ENCODE assay signal across 30 mouse cellular contexts in genomic region chr6:12693239-12693638, GRCm38 (mm10). TPM values are rescaled to one million over a fixed set of nuclear protein-coding genes. Genes with fewer than 3 reads are reported as not detected.
A peak's percentile ranks its signal among the peaks of the same experiment; 100 is the strongest.
DNase-seq lines count a peak whose midpoint lies in the region; ATAC-seq and TF ChIP-seq lines count a peak whose summit lies in the region.
"Had no signal": no experiment of that assay in that cellular context is flagged by ENCODE, and none has a peak within 500 bp of the region (broad histone marks: within the 10 kb centered on the region; RNA-seq: fewer than 3 reads in every experiment).

No protein-coding gene starts in this region.

- H3K36me3 ChIP-seq in hindbrain, embryonic 12.5 days, result no peaks in the 10 kb centered on the region
- no peaks in the 10 kb centered on the region for H3K36me3 ChIP-seq in hindbrain, postnatal 0 days (ENCODE audit: insufficient read depth, low read length)
- no peaks in the 10 kb centered on the region for H3K36me3 ChIP-seq in midbrain, embryonic 16.5 days (ENCODE audit: control insufficient read depth, insufficient read depth, low read length)
- no peaks in the 10 kb centered on the region for H3K36me3 ChIP-seq in midbrain, embryonic 10.5 days
- H3K36me3 ChIP-seq: embryonic facial prominence, embryonic 10.5 days; embryonic facial prominence, embryonic 13.5 days; forebrain, embryonic 12.5 days; forebrain, embryonic 15.5 days; G1E; heart, embryonic 12.5 days; heart, embryonic 15.5 days; hindbrain, embryonic 15.5 days; intestine, embryonic 15.5 days had no signal

- TF ChIP-seq CTCF in hindbrain, postnatal 0 days (IDR thresholded peaks at IDR 0.05; ENCODE audit: low read depth), result no peak
- no peak for TF ChIP-seq CTCF in brain, embryonic 14.5 days (IDR thresholded peaks at IDR 0.05; ENCODE audit: borderline replicate concordance, extremely low read depth, insufficient read depth, insufficient read length)
- no peak for TF ChIP-seq CTCF in layer of hippocampus, adult 2 months (conservative IDR thresholded peaks at IDR 0.05)

- no peaks in the 10 kb centered on the region for H3K4me1 ChIP-seq in hindbrain, embryonic 12.5 days
- H3K4me1 ChIP-seq in hindbrain, postnatal 0 days (ENCODE audit: insufficient read depth, low read length), result no peaks in the 10 kb centered on the region
- no peaks in the 10 kb centered on the region for H3K4me1 ChIP-seq in midbrain, embryonic 16.5 days (ENCODE audit: control insufficient read depth, insufficient read depth, low read length)
- H3K4me1 ChIP-seq in midbrain, embryonic 10.5 days, result no peaks in the 10 kb centered on the region
- H3K4me1 ChIP-seq: embryonic facial prominence, embryonic 10.5 days; embryonic facial prominence, embryonic 13.5 days; forebrain, embryonic 12.5 days; forebrain, embryonic 15.5 days; heart, embryonic 12.5 days; heart, embryonic 15.5 days; hindbrain, embryonic 15.5 days; intestine, embryonic 15.5 days had no signal

- no peak for TF ChIP-seq POLR2A in brain, embryonic 14.5 days (IDR thresholded peaks at IDR 0.05; ENCODE audit: borderline replicate concordance, extremely low read depth, insufficient read depth, insufficient read length, poor library complexity, severe bottlenecking)

- H3K27me3 ChIP-seq in hindbrain, embryonic 12.5 days, result no peaks in the 10 kb centered on the region
- no peaks in the 10 kb centered on the region for H3K27me3 ChIP-seq in hindbrain, postnatal 0 days (ENCODE audit: insufficient read depth, low read length)
- no peaks in the 10 kb centered on the region for H3K27me3 ChIP-seq in midbrain, embryonic 16.5 days (ENCODE audit: control insufficient read depth, insufficient read depth, low read depth, low read length)
- H3K27me3 ChIP-seq in midbrain, embryonic 10.5 days (ENCODE audit: low read depth, poor library complexity, severe bottlenecking), result no peaks in the 10 kb centered on the region
- H3K27me3 ChIP-seq: CH12.LX; embryonic facial prominence, embryonic 13.5 days; forebrain, embryonic 12.5 days; forebrain, embryonic 15.5 days; heart, embryonic 12.5 days; heart, embryonic 15.5 days; hindbrain, embryonic 15.5 days; intestine, embryonic 15.5 days; Patski had no signal

- DNase-seq in hindbrain, postnatal 0 days (ENCODE audit: low spot score), result no peak
- no peak for DNase-seq in midbrain, embryonic 10.5 days (ENCODE audit: low spot score)
- peak; percentile 8 for DNase-seq in brain, embryonic 14.5 days (ENCODE audit: low read depth)
- DNase-seq in layer of hippocampus, adult 2 months (ENCODE audit: low spot score in 2 of 2), result no peak
- DNase-seq: adrenal gland, postnatal 10 days; adrenal gland, postnatal 36 days; B cell, adult 2 months; cerebellum, adult 11 months; cerebellum, adult 2 months; cerebellum, adult 9-11 months; cerebellum, postnatal 25 days; embryo, embryonic 11 days; gastrocnemius, postnatal 25 days; heart, adult 18-20 months; heart, postnatal 10 days; heart, postnatal 36 days had no signal

- H3K27ac ChIP-seq in hindbrain, embryonic 12.5 days, result no peak overlapping the region; the same call in 1 of the 2 replicates
- no peak overlapping the region for H3K27ac ChIP-seq in hindbrain, postnatal 0 days
- no peak overlapping the region for H3K27ac ChIP-seq in midbrain, embryonic 16.5 days (ENCODE audit: low read length)
- no peak overlapping the region for H3K27ac ChIP-seq in midbrain, embryonic 10.5 days (replicated peaks)
- H3K27ac ChIP-seq in layer of hippocampus, adult 2 months, result no peak overlapping the region
- H3K27ac ChIP-seq: embryonic facial prominence, embryonic 10.5 days; embryonic facial prominence, embryonic 13.5 days; forebrain, embryonic 12.5 days; forebrain, embryonic 15.5 days; heart, embryonic 15.5 days; hindbrain, embryonic 15.5 days; intestine, embryonic 15.5 days had no signal

- no peak overlapping the region for H3K4me2 ChIP-seq in hindbrain, embryonic 12.5 days (replicated peaks)
- H3K4me2 ChIP-seq in hindbrain, postnatal 0 days (ENCODE audit: low read depth, low read length), result no peak overlapping the region
- no peak overlapping the region for H3K4me2 ChIP-seq in midbrain, embryonic 16.5 days (ENCODE audit: low read length)
- H3K4me2 ChIP-seq: embryonic facial prominence, embryonic 13.5 days; forebrain, embryonic 12.5 days; forebrain, embryonic 15.5 days; heart, embryonic 12.5 days; heart, embryonic 15.5 days; hindbrain, embryonic 15.5 days; intestine, embryonic 15.5 days had no signal

- H3K9me3 ChIP-seq in hindbrain, embryonic 12.5 days (replicated peaks), result no peaks in the 10 kb centered on the region
- H3K9me3 ChIP-seq in hindbrain, postnatal 0 days (ENCODE audit: low read length), result no peaks in the 10 kb centered on the region
- no peaks in the 10 kb centered on the region for H3K9me3 ChIP-seq in midbrain, embryonic 16.5 days (replicated peaks; ENCODE audit: control insufficient read depth, low read length, poor library complexity, severe bottlenecking)
- no peaks in the 10 kb centered on the region for H3K9me3 ChIP-seq in midbrain, embryonic 10.5 days (replicated peaks)
- H3K9me3 ChIP-seq: embryonic facial prominence, embryonic 10.5 days; embryonic facial prominence, embryonic 13.5 days; forebrain, embryonic 12.5 days; forebrain, embryonic 15.5 days; G1E; heart, embryonic 12.5 days; heart, embryonic 15.5 days; hindbrain, embryonic 15.5 days; intestine, embryonic 15.5 days had no signal

- no peak overlapping the region for H3K9ac ChIP-seq in hindbrain, embryonic 12.5 days
- H3K9ac ChIP-seq in hindbrain, postnatal 0 days (replicated peaks; ENCODE audit: low read length), result no peak overlapping the region
- no peak overlapping the region for H3K9ac ChIP-seq in midbrain, embryonic 16.5 days (ENCODE audit: low read depth, low read length)
- H3K9ac ChIP-seq: embryonic facial prominence, embryonic 13.5 days; forebrain, embryonic 12.5 days; forebrain, embryonic 15.5 days; heart, embryonic 12.5 days; heart, embryonic 15.5 days; hindbrain, embryonic 15.5 days; intestine, embryonic 15.5 days had no signal

- H3K4me3 ChIP-seq in hindbrain, embryonic 12.5 days, result no peak overlapping the region
- no peak overlapping the region for H3K4me3 ChIP-seq in hindbrain, postnatal 0 days (ENCODE audit: low read length)
- H3K4me3 ChIP-seq in midbrain, embryonic 16.5 days (ENCODE audit: low read depth, low read length), result no peak overlapping the region
- H3K4me3 ChIP-seq in midbrain, embryonic 10.5 days, result no peak overlapping the region
- H3K4me3 ChIP-seq in layer of hippocampus, adult 2 months, result no peak overlapping the region
- H3K4me3 ChIP-seq: embryonic facial prominence, embryonic 10.5 days; embryonic facial prominence, embryonic 13.5 days; erythroblast, embryonic 14.5 days; forebrain, embryonic 12.5 days; forebrain, embryonic 15.5 days; heart, embryonic 12.5 days; heart, embryonic 15.5 days; hindbrain, embryonic 15.5 days; intestine, embryonic 15.5 days had no signal

- 0 out of 2 replicates have a peak, but pooled peaks have one; percentile 43 for ATAC-seq in hindbrain, embryonic 12.5 days (ENCODE audit: low FRiP score)
- ATAC-seq in hindbrain, postnatal 0 days, result no peak
- 0 out of 2 replicates have a peak, but pooled peaks have one; percentile 36 for ATAC-seq in midbrain, embryonic 16.5 days
- ATAC-seq: forebrain, embryonic 15.5 days; intestine, embryonic 15.5 days; Patski had no signal

- 76% methylated on average over 3 of the region's 3 CpGs for WGBS in hindbrain, embryonic 12.5 days
- WGBS in hindbrain, postnatal 0 days, result 77% methylated on average over 3 of the region's 3 CpGs
- WGBS in midbrain, embryonic 16.5 days, result 77% methylated on average over 3 of the region's 3 CpGs
- WGBS in midbrain, embryonic 10.5 days, result 91% methylated on average over 3 of the region's 3 CpGs

RNA-seq across cellular contexts. Expression of gene Thsd7a, which starts 56.0 kb away (rescaled TPM):
- polyA plus RNA-seq in hindbrain, embryonic 12.5 days (2016; fragmentation: Nextera tagmentation; extraction: Ambion mirVana), result 49.4 and 52.4 TPM in 2 replicates
- total RNA-seq in hindbrain, postnatal 0 days (2014; rRNA removed), result 20.8 and 21.2 TPM in 2 replicates
- 16.3 and 16.5 TPM in 2 replicates for polyA plus RNA-seq in hindbrain, postnatal 0 days (2015; fragmentation: Nextera tagmentation; extraction: Ambion mirVana)
- polyA plus RNA-seq in midbrain, embryonic 16.5 days (2015; fragmentation: Nextera tagmentation; extraction: Ambion mirVana), result 28.4 and 34.2 TPM in 2 replicates
- polyA plus RNA-seq in midbrain, embryonic 10.5 days (2016; fragmentation: Nextera tagmentation; extraction: Ambion mirVana), result 10.7 and 21.2 TPM in 2 replicates
- polyA plus RNA-seq in brain, embryonic 14.5 days (2012; rRNA removed), result 11.7 and 25.8 TPM in 2 replicates
- 10 to 100 TPM; 42.9 to 43.3 TPM for total RNA-seq in layer of hippocampus, adult 2 months (2021)
- polyA plus RNA-seq: erythroblast, embryonic 14.5 days had no signal
